Comparison of ENCODE assay signal across 12 mouse cellular contexts in the genomic region with DNA sequence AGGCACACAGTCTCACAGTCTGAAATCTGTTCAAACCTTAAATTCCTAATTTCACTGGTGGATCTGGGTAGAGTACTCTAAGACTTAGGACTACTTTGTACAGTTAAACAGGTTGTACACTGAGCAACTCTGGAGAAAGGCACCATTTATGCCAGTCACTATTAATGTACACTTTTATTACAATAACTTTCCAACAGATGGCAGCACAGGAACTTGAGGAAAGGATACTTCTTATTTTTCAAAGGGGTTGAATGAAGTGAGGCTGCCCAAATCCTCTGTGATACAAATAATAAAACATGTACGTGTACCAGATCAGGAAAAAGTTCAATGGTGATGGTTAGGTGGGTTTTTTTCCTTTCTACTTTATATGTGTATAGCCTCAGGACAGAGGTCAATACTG. TPM values are rescaled to one million over a fixed set of nuclear protein-coding genes. Genes with fewer than 3 reads are reported as not detected.
DNase-seq lines count a peak whose midpoint lies in the region; ATAC-seq lines count a peak whose summit lies in the region.
"Had no signal": no experiment of that assay in that cellular context is flagged by ENCODE, and none has a peak within 500 bp of the region (broad histone marks: within the 10 kb centered on the region; RNA-seq: fewer than 3 reads in every experiment).

No protein-coding gene starts in this region.

- H3K9me3 ChIP-seq in hindbrain, embryonic 11.5 days (ENCODE audit: control insufficient read depth, low read length), result no peaks in the 10 kb centered on the region
- no peaks in the 10 kb centered on the region for H3K9me3 ChIP-seq in hindbrain, embryonic 13.5 days
- H3K9me3 ChIP-seq in midbrain, embryonic 14.5 days (ENCODE audit: control insufficient read depth, low read length), result no peaks in the 10 kb centered on the region
- no peaks in the 10 kb centered on the region for H3K9me3 ChIP-seq in midbrain, embryonic 15.5 days
- H3K9me3 ChIP-seq: embryonic facial prominence, embryonic 13.5 days; limb, embryonic 12.5 days; midbrain, embryonic 12.5 days had no signal

- DNase-seq in hindbrain, embryonic 11.5 days (ENCODE audit: low spot score), result peak; percentile 30
- peak; percentile 78 for DNase-seq in midbrain, embryonic 14.5 days
- DNase-seq in embryo, embryonic 11 days, result peak; percentile 65
- DNase-seq in spleen, postnatal 10 days (ENCODE audit: low spot score in 2 of 2), result no peak
- no peak for DNase-seq in adrenal gland, postnatal 25 days
- DNase-seq: heart, postnatal 14 days; kidney, postnatal 4 days had no signal

- no peaks in the 10 kb centered on the region for H3K36me3 ChIP-seq in hindbrain, embryonic 11.5 days (ENCODE audit: control insufficient read depth, insufficient read depth, low read length)
- H3K36me3 ChIP-seq in hindbrain, embryonic 13.5 days, result no peaks in the 10 kb centered on the region
- H3K36me3 ChIP-seq in midbrain, embryonic 14.5 days (ENCODE audit: control insufficient read depth, insufficient read depth, low read length), result no peaks in the 10 kb centered on the region
- no peaks in the 10 kb centered on the region for H3K36me3 ChIP-seq in midbrain, embryonic 15.5 days (replicated peaks)
- H3K36me3 ChIP-seq: limb, embryonic 12.5 days; midbrain, embryonic 12.5 days had no signal

- H3K4me2 ChIP-seq in hindbrain, embryonic 11.5 days (replicated peaks; ENCODE audit: low read depth, low read length), result no peak overlapping the region
- H3K4me2 ChIP-seq in hindbrain, embryonic 13.5 days, result no peak overlapping the region
- no peak overlapping the region for H3K4me2 ChIP-seq in midbrain, embryonic 14.5 days (ENCODE audit: low read length)
- no peak overlapping the region for H3K4me2 ChIP-seq in midbrain, embryonic 15.5 days
- H3K4me2 ChIP-seq: embryonic facial prominence, embryonic 13.5 days; limb, embryonic 12.5 days; midbrain, embryonic 12.5 days had no signal

- no peaks in the 10 kb centered on the region for H3K4me1 ChIP-seq in hindbrain, embryonic 11.5 days (replicated peaks; ENCODE audit: control insufficient read depth, insufficient read depth, low read length)
- no peaks in the 10 kb centered on the region for H3K4me1 ChIP-seq in hindbrain, embryonic 13.5 days (replicated peaks)
- H3K4me1 ChIP-seq in midbrain, embryonic 14.5 days (ENCODE audit: control insufficient read depth, insufficient read depth, low read length), result no peaks in the 10 kb centered on the region
- H3K4me1 ChIP-seq in midbrain, embryonic 15.5 days, result no peaks in the 10 kb centered on the region
- H3K4me1 ChIP-seq: embryonic facial prominence, embryonic 13.5 days; limb, embryonic 12.5 days; midbrain, embryonic 12.5 days had no signal

- H3K9ac ChIP-seq in hindbrain, embryonic 11.5 days (ENCODE audit: low read depth, low read length), result no peak overlapping the region
- H3K9ac ChIP-seq in hindbrain, embryonic 13.5 days, result no peak overlapping the region
- H3K9ac ChIP-seq in midbrain, embryonic 14.5 days (replicated peaks; ENCODE audit: low read length), result no peak overlapping the region
- H3K9ac ChIP-seq in midbrain, embryonic 15.5 days, result no peak overlapping the region
- H3K9ac ChIP-seq: embryonic facial prominence, embryonic 13.5 days; limb, embryonic 12.5 days; midbrain, embryonic 12.5 days had no signal

- no peaks in the 10 kb centered on the region for H3K27me3 ChIP-seq in hindbrain, embryonic 11.5 days (ENCODE audit: control insufficient read depth, insufficient read depth, low read length)
- no peaks in the 10 kb centered on the region for H3K27me3 ChIP-seq in hindbrain, embryonic 13.5 days
- H3K27me3 ChIP-seq in midbrain, embryonic 14.5 days (ENCODE audit: control insufficient read depth, insufficient read depth, low read length), result no peaks in the 10 kb centered on the region
- no peaks in the 10 kb centered on the region for H3K27me3 ChIP-seq in midbrain, embryonic 15.5 days (replicated peaks)
- H3K27me3 ChIP-seq: embryonic facial prominence, embryonic 13.5 days; limb, embryonic 12.5 days; midbrain, embryonic 12.5 days had no signal

- 85% methylated on average over 1 of the region's 1 CpGs for WGBS in hindbrain, embryonic 11.5 days
- WGBS in hindbrain, embryonic 13.5 days, result 72% methylated on average over 1 of the region's 1 CpGs
- 58% methylated on average over 1 of the region's 1 CpGs for WGBS in midbrain, embryonic 14.5 days
- 65% methylated on average over 1 of the region's 1 CpGs for WGBS in midbrain, embryonic 15.5 days

- ATAC-seq in hindbrain, embryonic 11.5 days (ENCODE audit: low FRiP score), result no peak
- no peak for ATAC-seq in hindbrain, embryonic 13.5 days (ENCODE audit: low FRiP score)
- no peak for ATAC-seq in midbrain, embryonic 14.5 days (ENCODE audit: low FRiP score, low TSS enrichment)
- ATAC-seq in midbrain, embryonic 15.5 days (replicated peaks), result no peak

- H3K4me3 ChIP-seq in hindbrain, embryonic 11.5 days (ENCODE audit: low read depth, low read length), result no peak overlapping the region
- no peak overlapping the region for H3K4me3 ChIP-seq in hindbrain, embryonic 13.5 days
- no peak overlapping the region for H3K4me3 ChIP-seq in midbrain, embryonic 14.5 days (replicated peaks; ENCODE audit: low read depth, low read length)
- H3K4me3 ChIP-seq in midbrain, embryonic 15.5 days, result no peak overlapping the region
- H3K4me3 ChIP-seq: embryonic facial prominence, embryonic 13.5 days; limb, embryonic 12.5 days; midbrain, embryonic 12.5 days had no signal

- no peak overlapping the region for H3K27ac ChIP-seq in hindbrain, embryonic 11.5 days (ENCODE audit: low read depth, low read length)
- H3K27ac ChIP-seq in hindbrain, embryonic 13.5 days, result no peak overlapping the region
- H3K27ac ChIP-seq in midbrain, embryonic 14.5 days (replicated peaks; ENCODE audit: low read depth, low read length), result no peak overlapping the region
- no peak overlapping the region for H3K27ac ChIP-seq in midbrain, embryonic 15.5 days
- H3K27ac ChIP-seq: embryonic facial prominence, embryonic 13.5 days; limb, embryonic 12.5 days; midbrain, embryonic 12.5 days had no signal

RNA-seq across cellular contexts. Expression of a gene that starts 43.6 kb away (rescaled TPM):
- polyA plus RNA-seq in hindbrain, embryonic 11.5 days (2014; fragmentation: Nextera tagmentation; extraction: Ambion mirVana), result 131 TPM in 2 replicates
- polyA plus RNA-seq in hindbrain, embryonic 13.5 days (2015; fragmentation: Nextera tagmentation; extraction: Ambion mirVana), result 95.5 and 104 TPM in 2 replicates
- polyA plus RNA-seq in midbrain, embryonic 14.5 days (2014; fragmentation: Nextera tagmentation; extraction: Ambion mirVana), result 75.6 and 94.1 TPM in 2 replicates
- polyA plus RNA-seq in midbrain, embryonic 15.5 days (2015; fragmentation: Nextera tagmentation; extraction: Ambion mirVana), result 71.4 and 81.8 TPM in 2 replicates
- total RNA-seq in adrenal gland, postnatal 25 days (2021), result 473 and 491 TPM in 2 replicates

Comparison
In these comparisons a context has a peak if more than half of its experiments do, and no peak if none do; other contexts are left out.
1. DNase-seq: peak in hindbrain, embryonic 11.5 days (single experiment), midbrain, embryonic 14.5 days (single experiment) and embryo, embryonic 11 days (single experiment); none in spleen, postnatal 10 days (0 of 2) and adrenal gland, postnatal 25 days (single experiment).